Mouse (Mus musculus) embryonic facial prominence, embryonic 10.5 days (tissue): ENCODE measurements around the gene Mcur1. TPM values are rescaled to one million over a fixed set of nuclear protein-coding genes. Genes with fewer than 3 reads are reported as not detected.

Experiments
- DNase-seq: peaks from one replicate; pipeline ENCODE4 v3.0.0-alpha.2; 2017; ENCODE audit warnings: low spot score
- H3K27ac ChIP-seq: fragments of 300-500 bp; sonication (generic); replicated peaks from 2 replicates; pipeline ENCODE4 v1.5.1; 2016; ENCODE audit warnings: mild to moderate bottlenecking
- H3K27me3 ChIP-seq: fragments of 300-500 bp; sonication (generic); replicated peaks from 2 replicates; pipeline ENCODE4 v1.6.1; 2016; ENCODE audit warnings: low read depth, mild to moderate bottlenecking; ENCODE audit not compliant: poor library complexity, severe bottlenecking
- H3K36me3 ChIP-seq: fragments of 300-500 bp; sonication (generic); replicated peaks from 2 replicates; pipeline ENCODE4 v1.6.1; 2016; ENCODE audit warnings: mild to moderate bottlenecking, moderate library complexity
- H3K4me1 ChIP-seq: fragments of 300-500 bp; sonication (generic); 2 replicates; pipeline ENCODE4 v1.6.1; 2016
- H3K4me3 ChIP-seq: fragments of 300-500 bp; sonication (generic); 2 replicates; pipeline ENCODE4 v1.5.1; 2016; ENCODE audit warnings: mild to moderate bottlenecking, moderate library complexity
- H3K9me3 ChIP-seq: fragments of 300-500 bp; sonication (generic); 2 replicates; pipeline ENCODE4 v1.6.1; 2016; ENCODE audit warnings: mild to moderate bottlenecking
- WGBS: fragments of 180-500 bp; shearing (Covaris S2); methylation state at CpG from one replicate; pipeline ENCODE4 v1.1.7; 2016; 5-methylcytosine and 5-hydroxymethylcytosine counted together
- polyA plus RNA-seq: library from polyadenylated mRNA; unstranded; fragments of >200 nt; fragmentation: Nextera tagmentation; extraction: Ambion mirVana; gene quantifications from 2 replicates; pipeline ENCODE4 v1.2.1, GENCODE M21; 2016

Gene Mcur1
- polyA plus RNA-seq, 1 experiment from 2014 or later: 10.1 TPM

GRCm38 (mm10) chr13:43517371-43517770 lies 42.6 kb downstream of the Mcur1 start:
- no peaks in the 10 kb centered on the region for H3K9me3 ChIP-seq
- H3K4me1 ChIP-seq: no peaks in the 10 kb centered on the region
- no peak overlapping the region for H3K27ac ChIP-seq
- no peaks in the 10 kb centered on the region for H3K27me3 ChIP-seq
- WGBS: 82% methylated on average over 8 of the region's 8 CpGs
- no peaks in the 10 kb centered on the region for H3K36me3 ChIP-seq
- no peak for DNase-seq
- H3K4me3 ChIP-seq: no peak overlapping the region

- Histone ChIP-seq H3K9me3 (no peaks in the 10 kb centered on the region), H3K4me3 (no peak overlapping the region), H3K27me3 (no peaks in the 10 kb centered on the region), H3K4me1 (no peaks in the 10 kb centered on the region), H3K36me3 (no peaks in the 10 kb centered on the region), H3K27ac (no peak overlapping the region)
- 53% methylated on average over 6 of the region's 6 CpGs for WGBS
- DNase-seq: no peak
Measured at GRCm38 (mm10) chr13:43516931-43517330, 43.1 kb downstream of the Mcur1 start.

- H3K4me1 ChIP-seq: no peaks in the 10 kb centered on the region
- no peaks in the 10 kb centered on the region for H3K36me3 ChIP-seq
- no peak for DNase-seq
- H3K27ac ChIP-seq: no peak overlapping the region
- no peaks in the 10 kb centered on the region for H3K9me3 ChIP-seq
- no peak overlapping the region for H3K4me3 ChIP-seq
- no peaks in the 10 kb centered on the region for H3K27me3 ChIP-seq
- WGBS: 92% methylated on average over 5 of the region's 5 CpGs
Measured at GRCm38 (mm10) chr13:43516119-43516518, 43.9 kb downstream of the Mcur1 start.

- Histone ChIP-seq H3K4me1 (0 out of 2 replicates have a peak, but pooled peaks cover 7% of the 10 kb centered on the region), H3K9me3 (no peaks in the 10 kb centered on the region), H3K27ac (no peak overlapping the region), H3K36me3 (no peaks in the 10 kb centered on the region), H3K4me3 (no peak overlapping the region), H3K27me3 (no peaks in the 10 kb centered on the region)
- 80% methylated on average over 8 of the region's 8 CpGs for WGBS
- no peak for DNase-seq
Measured at GRCm38 (mm10) chr13:43514950-43515358, 45.0 kb downstream of the Mcur1 start.

- no peaks in the 10 kb centered on the region for H3K36me3 ChIP-seq
- no peak overlapping the region for H3K4me3 ChIP-seq
- no peaks in the 10 kb centered on the region for H3K9me3 ChIP-seq
- WGBS: 85% methylated on average over 3 of the region's 3 CpGs
- H3K4me1 ChIP-seq: 0 out of 2 replicates have a peak, but pooled peaks cover 7% of the 10 kb centered on the region
- no peak overlapping the region for H3K27ac ChIP-seq
- no peaks in the 10 kb centered on the region; the same call in 1 of the 2 replicates for H3K27me3 ChIP-seq
- no peak for DNase-seq
Measured at GRCm38 (mm10) chr13:43512736-43513135, 47.3 kb downstream of the Mcur1 start.

GRCm38 (mm10) chr13:43505798-43506197 lies 54.2 kb downstream of the Mcur1 start:
- H3K27ac ChIP-seq: no peak overlapping the region
- 90% methylated on average over 3 of the region's 3 CpGs for WGBS
- H3K9me3 ChIP-seq: no peaks in the 10 kb centered on the region
- H3K27me3 ChIP-seq: no peaks in the 10 kb centered on the region; the same call in 1 of the 2 replicates
- H3K4me1 ChIP-seq: peaks cover 24% of the 10 kb centered on the region
- H3K4me3 ChIP-seq: no peak overlapping the region
- H3K36me3 ChIP-seq: no peaks in the 10 kb centered on the region
- no peak for DNase-seq

GRCm38 (mm10) chr13:43503395-43503850 lies 56.6 kb downstream of the Mcur1 start:
- Histone ChIP-seq H3K27me3 (no peaks in the 10 kb centered on the region), H3K4me3 (peak overlapping the region; percentile 56), H3K4me1 (peaks cover 17% of the 10 kb centered on the region), H3K9me3 (no peaks in the 10 kb centered on the region), H3K27ac (peak overlapping the region; percentile 88), H3K36me3 (no peaks in the 10 kb centered on the region)
- DNase-seq: peak; percentile 79
- WGBS: under 1% methylated on average over 19 of the region's 19 CpGs

GRCm38 (mm10) chr13:43501601-43502000 lies 58.4 kb downstream of the Mcur1 start:
- Histone ChIP-seq H3K36me3 (no peaks in the 10 kb centered on the region), H3K27me3 (no peaks in the 10 kb centered on the region), H3K27ac (no peak overlapping the region), H3K9me3 (no peaks in the 10 kb centered on the region), H3K4me3 (no peak overlapping the region), H3K4me1 (peaks cover 23% of the 10 kb centered on the region)
- no peak for DNase-seq
- WGBS: 81% methylated on average over 5 of the region's 5 CpGs

GRCm38 (mm10) chr13:43500483-43500850 lies 59.5 kb downstream of the Mcur1 start:
- no peak overlapping the region for H3K27ac ChIP-seq
- WGBS: 91% methylated on average over 4 of the region's 4 CpGs
- no peak for DNase-seq
- H3K9me3 ChIP-seq: no peaks in the 10 kb centered on the region
- H3K27me3 ChIP-seq: no peaks in the 10 kb centered on the region
- no peak overlapping the region for H3K4me3 ChIP-seq
- no peaks in the 10 kb centered on the region for H3K36me3 ChIP-seq
- peaks cover 31% of the 10 kb centered on the region for H3K4me1 ChIP-seq

- WGBS: 75% methylated on average over 7 of the region's 7 CpGs
- Histone ChIP-seq H3K9me3 (no peaks in the 10 kb centered on the region), H3K4me3 (no peak overlapping the region), H3K36me3 (no peaks in the 10 kb centered on the region), H3K27ac (no peak overlapping the region), H3K27me3 (no peaks in the 10 kb centered on the region), H3K4me1 (peaks cover 31% of the 10 kb centered on the region)
- DNase-seq: no peak
Measured at GRCm38 (mm10) chr13:43499731-43500482, 60.1 kb downstream of the Mcur1 start.

- WGBS: 85% methylated on average over 14 of the region's 14 CpGs
- H3K4me3 ChIP-seq: no peak overlapping the region
- peaks cover 26% of the 10 kb centered on the region for H3K4me1 ChIP-seq
- H3K36me3 ChIP-seq: no peaks in the 10 kb centered on the region
- H3K27ac ChIP-seq: no peak overlapping the region
- no peaks in the 10 kb centered on the region for H3K9me3 ChIP-seq
- no peaks in the 10 kb centered on the region for H3K27me3 ChIP-seq
- DNase-seq: no peak
Measured at GRCm38 (mm10) chr13:43498849-43499248, 61.1 kb downstream of the Mcur1 start.

- no peak for DNase-seq
- H3K36me3 ChIP-seq: no peaks in the 10 kb centered on the region
- no peaks in the 10 kb centered on the region for H3K27me3 ChIP-seq
- H3K4me1 ChIP-seq: peaks cover 22% of the 10 kb centered on the region
- no peak overlapping the region for H3K27ac ChIP-seq
- no peaks in the 10 kb centered on the region for H3K9me3 ChIP-seq
- no peak overlapping the region for H3K4me3 ChIP-seq
- 95% methylated on average over 3 of the region's 3 CpGs for WGBS
Measured at GRCm38 (mm10) chr13:43497769-43498168, 62.2 kb downstream of the Mcur1 start.

- no peaks in the 10 kb centered on the region for H3K9me3 ChIP-seq
- no peak overlapping the region for H3K4me3 ChIP-seq
- no peaks in the 10 kb centered on the region for H3K36me3 ChIP-seq
- peaks cover 24% of the 10 kb centered on the region for H3K4me1 ChIP-seq
- 2% methylated on average over 2 of the region's 2 CpGs for WGBS
- 0 out of 2 replicates have a peak overlapping the region, but pooled peaks have one; percentile 1 for H3K27ac ChIP-seq
- no peaks in the 10 kb centered on the region for H3K27me3 ChIP-seq
- DNase-seq: peak; percentile 29
Measured at GRCm38 (mm10) chr13:43496660-43497059, 63.3 kb downstream of the Mcur1 start.
